Mouse (Mus musculus) neutrophil, adult 65 days (primary cell): ENCODE data around the gene Commd2. TPM values are rescaled to one million over a fixed set of nuclear protein-coding genes. Genes with fewer than 3 reads are reported as not detected.

Experiments used
- total RNA-seq: library from RNA; stranded (reverse); gene quantifications from 2 replicates; pipeline ENCODE4 v1.2.4, GENCODE M21; 2023

Commd2 gene
- 23.6 and 24.0 TPM in 2 replicates for total RNA-seq

GRCm38 (mm10) chr3:57651231-57651864 is at the start of gene Commd2:
Commd2 (minus strand) TSS chr3:57651715.

GRCm38 (mm10) chr3:57692719-57693118 is 41.2 kb upstream of the Commd2 start, which contains the start of gene Ankub1:
Ankub1 (minus strand) TSS chr3:57692799.

Other genes with a start within 250 kb of the Commd2 start
- not detected in 2 replicates for gene Tm4sf4, start 226.4 kb downstream of the Commd2 start, total RNA-seq
- not detected in 2 replicates for gene Wwtr1, start 75.8 kb downstream of the Commd2 start, total RNA-seq
- not detected in 2 replicates for gene Ankub1, start 41.1 kb upstream of the Commd2 start, total RNA-seq
- gene Rnf13, start 84.3 kb upstream of the Commd2 start, total RNA-seq = 90.5 and 101 TPM in 2 replicates
- gene Pfn2, start 196.4 kb upstream of the Commd2 start, total RNA-seq = 0.20 TPM in 1 of 2 replicates, not detected in the other